ENCODE assay signal across 9 mouse cellular contexts in genomic region chr2:20961825-20962224, GRCm38 (mm10). TPM values are rescaled to one million over a fixed set of nuclear protein-coding genes. Genes with fewer than 3 reads are reported as not detected.
A peak's percentile ranks its signal among the peaks of the same experiment; 100 is the strongest.
DNase-seq lines count a peak whose midpoint lies in the region; ATAC-seq and TF ChIP-seq lines count a peak whose summit lies in the region.
"Had no signal": no experiment of that assay in that cellular context is flagged by ENCODE, and none has a peak within 500 bp of the region (broad histone marks: within the 10 kb centered on the region; RNA-seq: fewer than 3 reads in every experiment).

No protein-coding gene starts in this region.

- intact Hi-C loops in heart, postnatal 10 days (cut with DNase I) = loop anchor here (2.0 kb wide), 1 partner anchor 55 kb away; no protein-coding TSS in a partner anchor
- intact Hi-C loops in gastrocnemius, postnatal 14 days (cut with DNase I; ENCODE audit: low total_unique reads) = loop anchor here (10.0 kb wide), 1 partner anchor 57 kb away; no protein-coding TSS in a partner anchor
- intact Hi-C loops in left cerebral cortex, postnatal 10 days (cut with DNase I) = no loop called here

- no peaks in the 10 kb centered on the region for H3K9me3 ChIP-seq in heart, embryonic 12.5 days (replicated peaks)
- H3K9me3 ChIP-seq in heart, postnatal 0 days (replicated peaks; ENCODE audit: control insufficient read depth, low read length) = no peaks in the 10 kb centered on the region
- no peaks in the 10 kb centered on the region for H3K9me3 ChIP-seq in midbrain, embryonic 15.5 days
- H3K9me3 ChIP-seq: G1E had no signal

- H3K4me3 ChIP-seq in heart, embryonic 12.5 days = no peak overlapping the region
- peak overlapping the region; percentile 3; the same call in 1 of the 2 replicates for H3K4me3 ChIP-seq in heart, postnatal 0 days (ENCODE audit: low read depth, low read length)
- peak overlapping the region; percentile 13; the same call in 1 of the 2 replicates for H3K4me3 ChIP-seq in midbrain, embryonic 15.5 days

- peak overlapping the region; percentile 41 for H3K4me2 ChIP-seq in heart, embryonic 12.5 days
- H3K4me2 ChIP-seq in heart, postnatal 0 days (ENCODE audit: low read depth, low read length) = peak overlapping the region; percentile 51
- H3K4me2 ChIP-seq in midbrain, embryonic 15.5 days = peak overlapping the region; percentile 40

- no peak overlapping the region for H3K9ac ChIP-seq in heart, embryonic 12.5 days
- 0 out of 2 replicates have a peak overlapping the region, but pooled peaks have one; percentile 14 for H3K9ac ChIP-seq in heart, postnatal 0 days (replicated peaks; ENCODE audit: low read depth, low read length)
- H3K9ac ChIP-seq in midbrain, embryonic 15.5 days = peak overlapping the region; percentile 31

- DNase-seq in heart, postnatal 10 days = no peak
- DNase-seq in ZHBTc4 (ENCODE audit: low read depth, low spot score) (peak; percentile 34), MN1 (ENCODE audit: low spot score) (no peak)
- no peak for DNase-seq in heart, postnatal 0 days (ENCODE audit: low spot score)
- DNase-seq in gastrocnemius, postnatal 14 days = no peak
- DNase-seq in left cerebral cortex, postnatal 10 days (ENCODE audit: extremely low spot score in 1 of 2, low spot score in 2 of 2) = no peak

- no peak for TF ChIP-seq CTCF in heart, postnatal 0 days (IDR thresholded peaks at IDR 0.05; ENCODE audit: low read depth)

- no peak for TF ChIP-seq EP300 in heart, postnatal 0 days (IDR thresholded peaks at IDR 0.05; ENCODE audit: low read depth)

- H3K4me1 ChIP-seq in heart, embryonic 12.5 days (replicated peaks) = peaks cover 52% of the 10 kb centered on the region
- H3K4me1 ChIP-seq in heart, postnatal 0 days (ENCODE audit: control insufficient read depth, insufficient read depth) = peaks cover 51% of the 10 kb centered on the region
- peaks cover 53% of the 10 kb centered on the region for H3K4me1 ChIP-seq in midbrain, embryonic 15.5 days

- WGBS in heart, embryonic 12.5 days = 49% methylated on average over 6 of the region's 6 CpGs
- WGBS in heart, postnatal 0 days = 13% methylated on average over 6 of the region's 6 CpGs
- 29% methylated on average over 6 of the region's 6 CpGs for WGBS in midbrain, embryonic 15.5 days

- peak overlapping the region; percentile 57 for H3K27ac ChIP-seq in heart, embryonic 12.5 days (ENCODE audit: poor library complexity, severe bottlenecking)
- peak overlapping the region; percentile 79 for H3K27ac ChIP-seq in heart, postnatal 0 days (ENCODE audit: low read depth)
- peak overlapping the region; percentile 53; the same call in 1 of the 2 replicates for H3K27ac ChIP-seq in midbrain, embryonic 15.5 days

- no peaks in the 10 kb centered on the region for H3K27me3 ChIP-seq in heart, embryonic 12.5 days (replicated peaks)
- no peaks in the 10 kb centered on the region for H3K27me3 ChIP-seq in heart, postnatal 0 days (ENCODE audit: control insufficient read depth, insufficient read depth, low read length)
- H3K27me3 ChIP-seq in midbrain, embryonic 15.5 days (replicated peaks) = no peaks in the 10 kb centered on the region

- H3K36me3 ChIP-seq in heart, embryonic 12.5 days = no peaks in the 10 kb centered on the region
- no peaks in the 10 kb centered on the region for H3K36me3 ChIP-seq in heart, postnatal 0 days (replicated peaks; ENCODE audit: control insufficient read depth, insufficient read depth, low read length)
- H3K36me3 ChIP-seq in midbrain, embryonic 15.5 days (replicated peaks) = no peaks in the 10 kb centered on the region

- ATAC-seq in heart, embryonic 12.5 days (ENCODE audit: insufficient number of reproducible peaks, low FRiP score) = no peak
- ATAC-seq in heart, postnatal 0 days (ENCODE audit: insufficient read depth, low read depth) = peak; percentile 41
- no peak for ATAC-seq in midbrain, embryonic 15.5 days (replicated peaks)

RNA-seq across cellular contexts. Expression of gene Arhgap21, which starts 6.9 kb away (rescaled TPM):
- polyA plus RNA-seq in heart, embryonic 12.5 days (2016; fragmentation: Nextera tagmentation; extraction: Ambion mirVana) = 28.2 and 32.2 TPM in 2 replicates
- 100 to 1,000 TPM; 105 to 112 TPM for total RNA-seq in heart, postnatal 10 days (2021)
- total RNA-seq in heart, postnatal 0 days (2014; rRNA removed; ENCODE audit: low replicate concordance) = 66.7 and 77.3 TPM in 2 replicates
- polyA plus RNA-seq in heart, postnatal 0 days (2015; fragmentation: Nextera tagmentation; extraction: Ambion mirVana) = 10.1 and 11.4 TPM in 2 replicates
- 46.6 and 48.5 TPM in 2 replicates for polyA plus RNA-seq in midbrain, embryonic 15.5 days (2015; fragmentation: Nextera tagmentation; extraction: Ambion mirVana)
- total RNA-seq in gastrocnemius, postnatal 14 days (2021) = 10 to 100 TPM; 26.8 to 33.7 TPM
- 100 to 1,000 TPM; 204 to 212 TPM for total RNA-seq in left cerebral cortex, postnatal 10 days (2021)
